Mouse (Mus musculus): ENCODE measurements around the gene Lrrc8c. TPM values are rescaled to one million over a fixed set of nuclear protein-coding genes. Genes with fewer than 3 reads are reported as not detected.

The Lrrc8c gene
- polyA plus RNA-seq, 1 experiment from 2014 or later: 14.3 TPM

DNA sequence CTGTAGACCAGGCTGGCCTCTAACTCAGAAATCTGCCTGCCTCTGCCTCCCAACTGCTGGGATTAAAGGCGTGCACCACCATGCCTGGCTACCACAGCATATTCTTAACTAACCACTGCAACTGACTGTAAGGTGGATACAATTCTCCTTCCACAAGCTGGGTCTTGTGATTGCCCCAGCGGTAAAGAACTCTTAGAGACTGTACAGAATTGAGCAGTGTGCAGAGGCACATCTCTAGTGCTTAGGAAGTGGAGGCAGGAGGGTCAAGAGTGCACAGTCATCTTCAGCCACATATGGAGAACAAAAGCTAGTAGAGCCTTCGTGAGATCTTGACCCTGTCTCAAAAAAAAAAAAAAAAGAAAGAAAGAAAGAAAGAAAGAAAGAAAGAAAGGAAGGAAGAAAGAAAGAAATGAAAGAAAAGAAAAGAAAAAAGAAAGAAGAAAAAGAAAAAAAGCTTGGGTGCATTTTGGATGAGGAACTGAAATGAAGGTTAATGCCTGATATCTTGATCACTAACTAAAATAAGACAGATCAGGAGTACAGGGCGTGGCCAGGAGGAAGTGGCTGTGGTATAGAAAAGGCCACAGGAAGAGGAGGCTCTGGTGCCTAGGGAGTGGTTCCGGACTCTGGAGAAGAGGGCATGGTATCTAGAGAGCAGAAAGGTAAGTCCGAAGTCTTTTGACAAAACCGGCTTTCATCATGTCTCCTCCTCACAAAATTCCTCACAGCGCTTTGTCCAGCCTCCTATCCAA, 131.7 kb downstream of the Lrrc8c start:
- Histone ChIP-seq H3K27me3 (ENCODE audit: insufficient read depth, low read length) (no peaks in the 10 kb centered on the region), H3K4me1 (ENCODE audit: insufficient read depth, low read length) (peaks cover 18% of the 10 kb centered on the region; the same call in 1 of the 2 replicates), H3K4me3 (ENCODE audit: low read length) (no peak overlapping the region; the same call in 1 of the 2 replicates), H3K36me3 (ENCODE audit: insufficient read depth, low read length) (no peaks in the 10 kb centered on the region), H3K9me3 (ENCODE audit: low read length) (no peaks in the 10 kb centered on the region), H3K9ac (replicated peaks; ENCODE audit: low read length) (peak overlapping the region; percentile 24; the same call in 1 of the 2 replicates), H3K27ac (ENCODE audit: low read length) (peak overlapping the region; percentile 47; the same call in 1 of the 2 replicates), H3K4me2 (replicated peaks; ENCODE audit: low read depth, low read length) (peak overlapping the region; percentile 36)
- no peak for ATAC-seq (ENCODE audit: low FRiP score, low TSS enrichment)
- WGBS: 81% methylated on average over 8 of the region's 8 CpGs

- Histone ChIP-seq H3K9ac (replicated peaks; ENCODE audit: low read length) (peak overlapping the region; percentile 24; the same call in 1 of the 2 replicates), H3K27ac (ENCODE audit: low read length) (peak overlapping the region; percentile 47; the same call in 1 of the 2 replicates), H3K9me3 (ENCODE audit: low read length) (no peaks in the 10 kb centered on the region), H3K4me3 (ENCODE audit: low read length) (no peak overlapping the region; the same call in 1 of the 2 replicates), H3K4me1 (ENCODE audit: insufficient read depth, low read length) (peaks cover 18% of the 10 kb centered on the region; the same call in 1 of the 2 replicates), H3K4me2 (replicated peaks; ENCODE audit: low read depth, low read length) (peak overlapping the region; percentile 36), H3K36me3 (ENCODE audit: insufficient read depth, low read length) (no peaks in the 10 kb centered on the region), H3K27me3 (ENCODE audit: insufficient read depth, low read length) (no peaks in the 10 kb centered on the region)
- no peak for ATAC-seq (ENCODE audit: low FRiP score, low TSS enrichment)
- WGBS: 16% methylated on average over 11 of the region's 11 CpGs
Measured at GRCm38 (mm10) chr5:105651561-105651991, 132.4 kb downstream of the Lrrc8c start.

DNA sequence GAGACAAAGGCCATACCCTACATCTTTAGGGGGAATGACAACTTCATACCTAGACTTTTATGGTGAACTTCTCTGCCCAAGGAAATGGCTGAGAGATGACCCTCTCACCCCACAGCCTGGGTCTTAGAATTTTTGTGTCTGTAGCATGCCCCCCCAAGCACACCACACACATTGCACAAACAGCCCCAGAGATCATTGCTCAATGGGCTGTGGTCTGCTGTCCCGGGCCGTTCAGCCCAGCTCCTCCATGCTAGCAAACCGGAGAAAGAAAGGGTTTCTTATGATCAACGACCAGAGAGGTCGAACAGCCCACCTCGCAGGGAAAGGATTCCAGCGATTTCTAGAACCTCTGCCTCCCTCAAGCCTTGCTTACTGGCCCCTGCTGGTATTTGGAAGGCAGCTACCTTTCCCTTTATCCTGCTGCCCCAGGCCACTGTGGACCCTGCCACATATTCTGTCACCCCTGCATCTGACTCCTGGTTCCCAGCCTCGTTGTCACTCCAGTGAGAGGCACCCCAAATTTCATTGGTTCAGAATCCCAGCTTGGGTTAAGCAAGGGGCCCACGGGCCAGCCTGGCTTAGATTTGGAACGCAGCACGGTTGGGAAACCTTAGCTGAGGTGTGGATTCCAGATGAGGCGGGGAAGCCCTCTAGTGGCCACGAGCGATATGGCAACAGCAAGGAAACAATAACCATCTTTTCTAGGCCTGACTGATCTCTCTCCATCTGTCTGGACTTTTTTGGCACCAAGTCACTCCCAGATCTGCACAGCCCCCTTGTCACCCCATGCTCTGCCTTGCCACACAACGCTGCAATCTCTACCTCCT, 135.3 kb downstream of the Lrrc8c start:
- peak; percentile 82 for ATAC-seq (ENCODE audit: low FRiP score, low TSS enrichment)
- H3K27ac ChIP-seq (ENCODE audit: low read length): no peak overlapping the region
- H3K4me1 ChIP-seq (ENCODE audit: insufficient read depth, low read length): peaks cover 13% of the 10 kb centered on the region; the same call in 1 of the 2 replicates
- H3K4me3 ChIP-seq (ENCODE audit: low read length): no peak overlapping the region
- H3K9ac ChIP-seq (replicated peaks; ENCODE audit: low read length): no peak overlapping the region; the same call in 1 of the 2 replicates
- H3K27me3 ChIP-seq (ENCODE audit: insufficient read depth, low read length): no peaks in the 10 kb centered on the region
- no peaks in the 10 kb centered on the region for H3K9me3 ChIP-seq (ENCODE audit: low read length)
- H3K36me3 ChIP-seq (ENCODE audit: insufficient read depth, low read length): no peaks in the 10 kb centered on the region
- 23% methylated on average over 15 of the region's 15 CpGs for WGBS
- H3K4me2 ChIP-seq (replicated peaks; ENCODE audit: low read depth, low read length): peak overlapping the region; percentile 36; the same call in 1 of the 2 replicates

DNA sequence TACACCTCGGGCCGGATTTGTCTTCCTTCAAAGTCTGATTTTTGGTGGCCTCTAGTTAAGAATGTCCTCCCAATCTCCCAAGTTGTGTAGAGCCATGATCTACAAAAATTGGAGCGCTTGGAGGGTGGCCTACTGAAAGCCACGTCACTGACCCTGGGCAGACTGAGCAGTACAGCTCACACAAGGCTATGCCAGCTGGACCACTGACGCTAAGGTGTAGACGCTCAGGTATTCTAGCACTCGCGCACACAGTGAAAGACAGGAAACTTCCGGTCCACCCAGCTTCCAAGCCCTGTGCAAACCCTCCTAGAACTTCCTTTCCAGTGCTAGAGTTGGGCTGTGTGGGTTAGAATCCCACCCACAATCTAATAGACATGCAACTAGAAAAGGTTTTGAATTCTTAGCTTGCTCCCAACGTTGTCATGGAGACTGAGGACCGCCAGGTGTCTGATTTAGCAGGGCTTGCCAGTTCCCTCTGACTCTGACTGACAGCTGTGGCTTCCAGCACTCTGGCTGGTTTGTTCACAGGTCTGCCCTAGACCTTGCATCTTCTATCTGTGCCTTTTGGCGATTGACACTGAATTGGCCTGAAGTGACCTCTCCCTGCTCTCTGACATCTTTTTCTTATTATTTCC, 136.0 kb downstream of the Lrrc8c start:
- H3K36me3 ChIP-seq (ENCODE audit: insufficient read depth, low read length): no peaks in the 10 kb centered on the region
- ATAC-seq (ENCODE audit: low FRiP score, low TSS enrichment): no peak; the same call in 1 of the 2 replicates
- no peak overlapping the region for H3K4me3 ChIP-seq (ENCODE audit: low read length)
- 74% methylated on average over 12 of the region's 12 CpGs for WGBS
- peaks cover 13% of the 10 kb centered on the region; the same call in 1 of the 2 replicates for H3K4me1 ChIP-seq (ENCODE audit: insufficient read depth, low read length)
- H3K27me3 ChIP-seq (ENCODE audit: insufficient read depth, low read length): no peaks in the 10 kb centered on the region
- no peak overlapping the region for H3K4me2 ChIP-seq (replicated peaks; ENCODE audit: low read depth, low read length)
- H3K27ac ChIP-seq (ENCODE audit: low read length): no peak overlapping the region
- H3K9ac ChIP-seq (replicated peaks; ENCODE audit: low read length): no peak overlapping the region
- H3K9me3 ChIP-seq (ENCODE audit: low read length): no peaks in the 10 kb centered on the region

GRCm38 (mm10) chr5:105661894-105662293, 142.7 kb downstream of the Lrrc8c start:
- H3K4me1 ChIP-seq (ENCODE audit: insufficient read depth, low read length): no peaks in the 10 kb centered on the region
- WGBS: 91% methylated on average over 5 of the region's 5 CpGs
- no peak overlapping the region for H3K4me2 ChIP-seq (replicated peaks; ENCODE audit: low read depth, low read length)
- no peak overlapping the region for H3K27ac ChIP-seq (ENCODE audit: low read length)
- no peaks in the 10 kb centered on the region for H3K36me3 ChIP-seq (ENCODE audit: insufficient read depth, low read length)
- no peak for ATAC-seq (ENCODE audit: low FRiP score, low TSS enrichment)
- H3K27me3 ChIP-seq (ENCODE audit: insufficient read depth, low read length): no peaks in the 10 kb centered on the region
- H3K4me3 ChIP-seq (ENCODE audit: low read length): no peak overlapping the region
- H3K9ac ChIP-seq (replicated peaks; ENCODE audit: low read length): no peak overlapping the region
- H3K9me3 ChIP-seq (ENCODE audit: low read length): no peaks in the 10 kb centered on the region

Other genes with a start within 250 kb of the Lrrc8c start
- not detected in 2 replicates for gene Gm43302, start 225.7 kb upstream of the Lrrc8c start, polyA plus RNA-seq (2015; fragmentation: Nextera tagmentation; extraction: Ambion mirVana)
- 0.63 and 0.86 TPM in 2 replicates for gene Gbp6, start 225.7 kb upstream of the Lrrc8c start, polyA plus RNA-seq (2015; fragmentation: Nextera tagmentation; extraction: Ambion mirVana)
- gene Lrrc8b, start 103.6 kb upstream of the Lrrc8c start, polyA plus RNA-seq (2015; fragmentation: Nextera tagmentation; extraction: Ambion mirVana): 5.3 and 5.5 TPM in 2 replicates
- gene Lrrc8d, start 180.6 kb downstream of the Lrrc8c start, polyA plus RNA-seq (2015; fragmentation: Nextera tagmentation; extraction: Ambion mirVana): 28.6 and 33.4 TPM in 2 replicates